Mouse (Mus musculus) kidney, adult 2 months (tissue): ENCODE data around the gene Mamstr. TPM values are rescaled to one million over a fixed set of nuclear protein-coding genes. Genes with fewer than 3 reads are reported as not detected.
A peak's percentile ranks its signal among the peaks of the same experiment; 100 is the strongest.

Source experiments
- DNase-seq: peaks from one replicate; pipeline ENCODE4 v3.0.0; 2021
- H3K27ac ChIP-seq: fragments of 200-500 bp; 2 replicates; pipeline ENCODE4 v1.5.1; 2012; ENCODE audit warnings: low read depth, low read length, control low read depth, inconsistent platforms; ENCODE audit not compliant: insufficient read depth
- H3K27me3 ChIP-seq: fragments of 200-500 bp; replicated peaks from 2 replicates; pipeline ENCODE4 v1.6.1; 2012; ENCODE audit warnings: mild to moderate bottlenecking, moderate library complexity, low read length, inconsistent platforms; ENCODE audit not compliant: control insufficient read depth, insufficient read depth
- H3K36me3 ChIP-seq: fragments of 200-500 bp; 2 replicates; pipeline ENCODE4 v1.6.1; 2012; ENCODE audit warnings: mild to moderate bottlenecking, moderate library complexity, low read length, inconsistent platforms; ENCODE audit not compliant: control insufficient read depth, insufficient read depth
- H3K4me1 ChIP-seq: fragments of 200-500 bp; 2 replicates; pipeline ENCODE4 v1.6.1; 2011; ENCODE audit warnings: low read length; ENCODE audit not compliant: control insufficient read depth, insufficient read depth
- H3K4me3 ChIP-seq: fragments of 200-500 bp; 2 replicates; pipeline ENCODE4 v1.5.1; 2011; ENCODE audit warnings: mild to moderate bottlenecking, low read depth, low read length, control low read depth; ENCODE audit not compliant: insufficient read depth
- CTCF ChIP-seq: fragments of 200-500 bp; conservative IDR thresholded peaks from 2 replicates; pipeline ENCODE4 v1.5.1; 2011; ENCODE audit warnings: low read depth, mild to moderate bottlenecking, control low read depth, low read length, moderate library complexity, mixed read lengths; ENCODE audit not compliant: insufficient read depth, insufficient read length
- POLR2A ChIP-seq: fragments of 200-500 bp; IDR thresholded peaks from one replicate; pipeline ENCODE4 v1.6.1; 2011; ENCODE audit warnings: low read depth, low read length, control low read depth
- WGBS: fragments of 180-500 bp; shearing (Covaris S2); methylation state at CpG from one replicate; pipeline ENCODE4 v1.1.7; 2018; 5-methylcytosine and 5-hydroxymethylcytosine counted together
- polyA plus RNA-seq: library from polyadenylated mRNA; depleted of rRNA; stranded (reverse); fragments of >200 nt; gene quantifications from 2 replicates; pipeline ENCODE4 v1.2.3, GENCODE M21; 2012

Mamstr gene
- polyA plus RNA-seq, 1 experiment: 2.5 TPM

- WGBS: 74% methylated on average over 5 of the region's 5 CpGs
- no peak for DNase-seq
- no peak overlapping the region for H3K4me3 ChIP-seq
- H3K36me3 ChIP-seq: no peaks in the 10 kb centered on the region
- no peaks in the 10 kb centered on the region for H3K27me3 ChIP-seq
- no peak for TF ChIP-seq POLR2A
- TF ChIP-seq CTCF: no peak
- H3K4me1 ChIP-seq: no peaks in the 10 kb centered on the region
- no peak overlapping the region for H3K27ac ChIP-seq
These were observed 20.2 kb upstream of the Mamstr start for GRCm38 (mm10) chr7:45619592-45619991.

GRCm38 (mm10) chr7:45621443-45621842, 18.3 kb upstream of the Mamstr start, which contains the start of gene Izumo1:
Gene Izumo1, plus strand, starts transcription at chr7:45621811.
- 39% methylated on average over 9 of the region's 9 CpGs for WGBS
- peak; percentile 65 for DNase-seq
- TF ChIP-seq CTCF: no peak
- no peak for TF ChIP-seq POLR2A

GRCm38 (mm10) chr7:45623507-45623906, 16.3 kb upstream of the Mamstr start:
- WGBS: 94% methylated on average over 11 of the region's 11 CpGs
- DNase-seq: no peak
- Histone ChIP-seq H3K27ac (no peak overlapping the region), H3K4me3 (no peak overlapping the region), H3K27me3 (no peaks in the 10 kb centered on the region), H3K4me1 (no peaks in the 10 kb centered on the region), H3K36me3 (no peaks in the 10 kb centered on the region)
- TF ChIP-seq POLR2A (no peak), CTCF (no peak)

More at GRCm38 (mm10) chr7:45621443-45621842, 18.3 kb upstream of the Mamstr start, which contains the start of gene Izumo1:
- no peak within 1 kb of the TSS for H3K27ac ChIP-seq
- no peak within 1 kb of the TSS for H3K4me3 ChIP-seq
- no peaks in the 10 kb centered on the region for H3K4me1 ChIP-seq
- H3K36me3 ChIP-seq: no peaks in the 10 kb centered on the region
- H3K27me3 ChIP-seq: no peaks in the 10 kb centered on the region

- TF ChIP-seq CTCF (no peak), POLR2A (no peak)
- WGBS: 52% methylated on average over 3 of the region's 3 CpGs
- peak; percentile 52 for DNase-seq
These were observed 15.1 kb upstream of the Mamstr start for GRCm38 (mm10) chr7:45624718-45625117.

GRCm38 (mm10) chr7:45625481-45625880, 14.3 kb upstream of the Mamstr start:
- Histone ChIP-seq H3K4me3 (no peak overlapping the region), H3K27me3 (no peaks in the 10 kb centered on the region), H3K36me3 (no peaks in the 10 kb centered on the region), H3K4me1 (no peaks in the 10 kb centered on the region), H3K27ac (no peak overlapping the region)
- DNase-seq: no peak
- TF ChIP-seq POLR2A: no peak
- no peak for TF ChIP-seq CTCF
- 89% methylated on average over 8 of the region's 8 CpGs for WGBS

More at GRCm38 (mm10) chr7:45624718-45625117, 15.1 kb upstream of the Mamstr start:
- Histone ChIP-seq H3K36me3 (no peaks in the 10 kb centered on the region), H3K27ac (no peak overlapping the region), H3K27me3 (no peaks in the 10 kb centered on the region), H3K4me1 (no peaks in the 10 kb centered on the region), H3K4me3 (no peak overlapping the region)

- peak overlapping the region; percentile 65 for H3K27ac ChIP-seq
- H3K4me3 ChIP-seq: peak overlapping the region; percentile 52; the same call in 1 of the 2 replicates
These were observed 13.2 kb upstream of the Mamstr start for GRCm38 (mm10) chr7:45626571-45627076.

GRCm38 (mm10) chr7:45627261-45627660, 12.5 kb upstream of the Mamstr start, which contains the start of gene Rasip1:
Gene Rasip1, plus strand, starts transcription at chr7:45627488.
- Histone ChIP-seq H3K36me3 (no peaks in the 10 kb centered on the region), H3K4me1 (no peaks in the 10 kb centered on the region), H3K27me3 (no peaks in the 10 kb centered on the region; the same call in 1 of the 2 replicates), H3K4me3 (peak within 1 kb of the TSS; percentile 52), H3K27ac (peak within 1 kb of the TSS; percentile 65)
- DNase-seq: peak; percentile 79
- no peak for TF ChIP-seq CTCF
- peak; percentile 50 for TF ChIP-seq POLR2A
- WGBS: 71% methylated on average over 9 of the region's 9 CpGs

More at GRCm38 (mm10) chr7:45626571-45627076, 13.2 kb upstream of the Mamstr start:
- Histone ChIP-seq H3K27me3 (no peaks in the 10 kb centered on the region), H3K4me1 (no peaks in the 10 kb centered on the region), H3K36me3 (no peaks in the 10 kb centered on the region)
- no peak for TF ChIP-seq POLR2A
- TF ChIP-seq CTCF: no peak
- 83% methylated on average over 7 of the region's 7 CpGs for WGBS
- no peak for DNase-seq
